8 mouse cellular contexts compared by ENCODE assay signal in the genomic region with DNA sequence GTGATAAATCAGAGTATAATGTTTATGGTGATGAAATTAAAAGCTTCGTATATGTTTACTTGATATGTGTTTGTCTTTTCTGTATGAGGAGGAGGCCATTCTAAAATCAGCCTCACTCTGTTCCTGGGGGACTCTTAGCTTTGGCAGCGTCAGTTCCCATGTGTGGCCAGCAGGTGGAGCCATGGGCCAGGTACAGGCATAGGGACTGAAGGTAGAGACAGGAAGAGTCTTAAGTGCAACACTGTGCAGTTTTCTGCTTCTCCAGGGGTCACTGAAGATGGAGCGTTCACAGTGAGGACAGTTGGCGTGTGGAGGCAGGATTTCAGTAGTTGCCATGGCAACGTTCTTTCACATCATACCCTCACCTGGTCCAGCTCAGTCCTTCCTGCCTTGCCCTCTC. TPM values are rescaled to one million over a fixed set of nuclear protein-coding genes. Genes with fewer than 3 reads are reported as not detected.
DNase-seq lines count a peak whose midpoint lies in the region; ATAC-seq and TF ChIP-seq lines count a peak whose summit lies in the region.

No protein-coding gene starts in this region.

- H3K9ac ChIP-seq in embryonic facial prominence, embryonic 15.5 days: no peak overlapping the region
- no peak overlapping the region for H3K9ac ChIP-seq in heart, embryonic 12.5 days
- H3K9ac ChIP-seq in liver, embryonic 14.5 days (replicated peaks): no peak overlapping the region
- no peak overlapping the region for H3K9ac ChIP-seq in neural tube, embryonic 11.5 days (ENCODE audit: low read length)
- no peak overlapping the region for H3K9ac ChIP-seq in stomach, postnatal 0 days (ENCODE audit: low read length)

- no peak overlapping the region for H3ac ChIP-seq in C2C12 (ENCODE audit: control insufficient read depth, insufficient read length, low read depth)

- no peak overlapping the region for H3K4me3 ChIP-seq in C2C12 (ENCODE audit: insufficient read depth, poor library complexity, severe bottlenecking)
- no peak overlapping the region for H3K4me3 ChIP-seq in embryonic facial prominence, embryonic 15.5 days (replicated peaks)
- no peak overlapping the region for H3K4me3 ChIP-seq in heart, embryonic 12.5 days
- no peak overlapping the region for H3K4me3 ChIP-seq in liver, embryonic 14.5 days (ENCODE audit: insufficient read depth in 1 of 2, low read depth in 2 of 2, low read length in 2 of 2)
- H3K4me3 ChIP-seq in neural tube, embryonic 11.5 days (ENCODE audit: low read depth, low read length): no peak overlapping the region
- no peak overlapping the region for H3K4me3 ChIP-seq in stomach, postnatal 0 days (ENCODE audit: low read depth, low read length)

- no peaks in the 10 kb centered on the region for H3K36me3 ChIP-seq in C2C12 (ENCODE audit: control insufficient read depth, insufficient read depth)
- H3K36me3 ChIP-seq in embryonic facial prominence, embryonic 15.5 days: no peaks in the 10 kb centered on the region
- no peaks in the 10 kb centered on the region for H3K36me3 ChIP-seq in heart, embryonic 12.5 days
- H3K36me3 ChIP-seq in liver, embryonic 14.5 days (replicated peaks; ENCODE audit: control insufficient read depth, insufficient read depth, low read depth): no peaks in the 10 kb centered on the region
- no peaks in the 10 kb centered on the region for H3K36me3 ChIP-seq in neural tube, embryonic 11.5 days (ENCODE audit: control insufficient read depth, insufficient read depth, low read length)
- no peaks in the 10 kb centered on the region for H3K36me3 ChIP-seq in stomach, postnatal 0 days (ENCODE audit: control insufficient read depth, insufficient read depth, low read length)

- ATAC-seq in embryonic facial prominence, embryonic 15.5 days (ENCODE audit: insufficient number of reproducible peaks, low FRiP score, low TSS enrichment, low read depth): 0 out of 2 replicates have a peak, but pooled peaks have one; percentile 36
- 0 out of 2 replicates have a peak, but pooled peaks have one; percentile 44 for ATAC-seq in heart, embryonic 12.5 days (ENCODE audit: insufficient number of reproducible peaks, low FRiP score)
- no peak for ATAC-seq in liver, embryonic 14.5 days (ENCODE audit: insufficient read depth)
- no peak for ATAC-seq in neural tube, embryonic 11.5 days (ENCODE audit: insufficient read depth, low FRiP score, low TSS enrichment)
- peak; percentile 25 for ATAC-seq in stomach, postnatal 0 days (ENCODE audit: low FRiP score, low TSS enrichment)

- H3K79me3 ChIP-seq in C2C12 (ENCODE audit: low read depth): no peaks in the 10 kb centered on the region

- TF ChIP-seq CTCF in C2C12 (IDR thresholded peaks at IDR 0.05; ENCODE audit: control insufficient read depth, insufficient read depth, insufficient read length): peak; percentile 77
- peak; percentile 98 for TF ChIP-seq CTCF in liver, embryonic 14.5 days (IDR thresholded peaks at IDR 0.05; ENCODE audit: low read depth)
- peak; percentile 98 for TF ChIP-seq CTCF in stomach, postnatal 0 days (IDR thresholded peaks at IDR 0.05; ENCODE audit: low read depth)

- no peak overlapping the region for H3K27ac ChIP-seq in embryonic facial prominence, embryonic 15.5 days (replicated peaks)
- no peak overlapping the region for H3K27ac ChIP-seq in heart, embryonic 12.5 days (ENCODE audit: poor library complexity, severe bottlenecking)
- H3K27ac ChIP-seq in liver, embryonic 14.5 days: no peak overlapping the region
- H3K27ac ChIP-seq in neural tube, embryonic 11.5 days (ENCODE audit: low read depth, low read length): no peak overlapping the region
- H3K27ac ChIP-seq in stomach, postnatal 0 days (replicated peaks): no peak overlapping the region

- no peak for TF ChIP-seq EP300 in liver, embryonic 14.5 days (IDR thresholded peaks at IDR 0.05; ENCODE audit: low read depth)
- TF ChIP-seq EP300 in stomach, postnatal 0 days (optimal IDR thresholded peaks at IDR 0.05): no peak

- H3K4me2 ChIP-seq in embryonic facial prominence, embryonic 15.5 days (replicated peaks): no peak overlapping the region
- H3K4me2 ChIP-seq in heart, embryonic 12.5 days: no peak overlapping the region
- H3K4me2 ChIP-seq in liver, embryonic 14.5 days (ENCODE audit: low read depth): no peak overlapping the region
- no peak overlapping the region for H3K4me2 ChIP-seq in neural tube, embryonic 11.5 days (ENCODE audit: low read depth)
- no peak overlapping the region for H3K4me2 ChIP-seq in stomach, postnatal 0 days (replicated peaks; ENCODE audit: low read depth)

- WGBS in embryonic facial prominence, embryonic 15.5 days: 7% methylated on average over 5 of the region's 5 CpGs
- 13% methylated on average over 5 of the region's 5 CpGs for WGBS in heart, embryonic 12.5 days
- WGBS in liver, embryonic 14.5 days (ENCODE audit: insufficient replicate concordance): 4% methylated on average over 5 of the region's 5 CpGs
- WGBS in neural tube, embryonic 11.5 days: 23% methylated on average over 5 of the region's 5 CpGs
- WGBS in stomach, postnatal 0 days: 7% methylated on average over 5 of the region's 5 CpGs

- no peaks in the 10 kb centered on the region for H3K9me3 ChIP-seq in embryonic facial prominence, embryonic 15.5 days (replicated peaks)
- no peaks in the 10 kb centered on the region for H3K9me3 ChIP-seq in heart, embryonic 12.5 days (replicated peaks)
- H3K9me3 ChIP-seq in liver, embryonic 14.5 days (ENCODE audit: control insufficient read depth, low read length): no peaks in the 10 kb centered on the region
- H3K9me3 ChIP-seq in neural tube, embryonic 11.5 days (ENCODE audit: control insufficient read depth, low read length): no peaks in the 10 kb centered on the region
- no peaks in the 10 kb centered on the region for H3K9me3 ChIP-seq in stomach, postnatal 0 days (ENCODE audit: control insufficient read depth, low read length)

- DNase-seq in adrenal gland, postnatal 14 days: peak; percentile 85
- DNase-seq in kidney, postnatal 14 days: peak; percentile 79
- peak; percentile 30 to 54 (median 45) for DNase-seq in liver, embryonic 14.5 days (ENCODE audit: low read depth in 3 of 3, low spot score in 3 of 3)
- peak; percentile 77 for DNase-seq in neural tube, embryonic 11.5 days (ENCODE audit: low spot score)
- peak; percentile 85 for DNase-seq in stomach, postnatal 0 days (ENCODE audit: low spot score)

- no peaks in the 10 kb centered on the region for H3K79me2 ChIP-seq in C2C12 (ENCODE audit: control insufficient read depth, insufficient read depth)

- no peaks in the 10 kb centered on the region for H3K4me1 ChIP-seq in embryonic facial prominence, embryonic 15.5 days
- no peaks in the 10 kb centered on the region for H3K4me1 ChIP-seq in heart, embryonic 12.5 days (replicated peaks)
- no peaks in the 10 kb centered on the region for H3K4me1 ChIP-seq in liver, embryonic 14.5 days (replicated peaks; ENCODE audit: control insufficient read depth in 2 of 2, insufficient read depth in 2 of 2, low read length in 1 of 2)
- H3K4me1 ChIP-seq in neural tube, embryonic 11.5 days (ENCODE audit: control insufficient read depth, insufficient read depth, low read length): no peaks in the 10 kb centered on the region
- H3K4me1 ChIP-seq in stomach, postnatal 0 days (replicated peaks; ENCODE audit: control insufficient read depth, insufficient read depth): no peaks in the 10 kb centered on the region

- no peaks in the 10 kb centered on the region for H3K27me3 ChIP-seq in C2C12 (ENCODE audit: control insufficient read depth, insufficient read depth, insufficient read length)
- H3K27me3 ChIP-seq in embryonic facial prominence, embryonic 15.5 days: no peaks in the 10 kb centered on the region
- no peaks in the 10 kb centered on the region for H3K27me3 ChIP-seq in heart, embryonic 12.5 days (replicated peaks)
- H3K27me3 ChIP-seq in liver, embryonic 14.5 days (ENCODE audit: control insufficient read depth, insufficient read depth, low read length): no peaks in the 10 kb centered on the region
- no peaks in the 10 kb centered on the region for H3K27me3 ChIP-seq in neural tube, embryonic 11.5 days (ENCODE audit: control insufficient read depth, insufficient read depth, low read length)
- H3K27me3 ChIP-seq in stomach, postnatal 0 days (ENCODE audit: control insufficient read depth, insufficient read depth, low read length): no peaks in the 10 kb centered on the region

TF ChIP-seq in C2C12, 6 proteins besides CTCF, POLR2A, EP300 and RAD21:
- TF ChIP-seq FOSL1 (IDR thresholded peaks at IDR 0.05; ENCODE audit: insufficient read depth, low read length, poor library complexity, severe bottlenecking) (no peak), USF1 (IDR thresholded peaks at IDR 0.05; ENCODE audit: low read depth) (no peak), MYOG (IDR thresholded peaks at IDR 0.05; ENCODE audit: control insufficient read depth, extremely low read depth, insufficient read length) (no peak), MYOD1 (IDR thresholded peaks at IDR 0.05; ENCODE audit: control insufficient read depth, insufficient read length, low read depth) (no peak), CEBPB (IDR thresholded peaks at IDR 0.05; ENCODE audit: low read depth) (no peak), MAX (IDR thresholded peaks at IDR 0.05) (no peak)

RNA-seq across cellular contexts. Expression of a gene that starts 20.1 kb away (rescaled TPM):
- 0.75 TPM for polyA plus RNA-seq in C2C12 (2012; fragmentation: generic; extraction: Trizol)
- total RNA-seq in adrenal gland, postnatal 14 days (2021): 15.5 and 18.3 TPM in 2 replicates
- 12.6 and 13.3 TPM in 2 replicates for polyA plus RNA-seq in embryonic facial prominence, embryonic 15.5 days (2015; fragmentation: Nextera tagmentation; extraction: Ambion mirVana)
- polyA plus RNA-seq in heart, embryonic 12.5 days (2016; fragmentation: Nextera tagmentation; extraction: Ambion mirVana): 1.7 and 2.0 TPM in 2 replicates
- polyA plus RNA-seq in liver, embryonic 14.5 days (2012; rRNA removed): 1.9 and 2.4 TPM in 2 replicates
- polyA plus RNA-seq in liver, embryonic 14.5 days (2014; fragmentation: Nextera tagmentation; extraction: Ambion mirVana): 1.8 and 2.5 TPM in 2 replicates
- polyA plus RNA-seq in neural tube, embryonic 11.5 days (2014; fragmentation: Nextera tagmentation; extraction: Ambion mirVana): 11.8 TPM in 2 replicates
- 18.4 and 23.3 TPM in 2 replicates for polyA plus RNA-seq in stomach, postnatal 0 days (2015; fragmentation: Nextera tagmentation; extraction: Ambion mirVana)

RNA-seq across cellular contexts. Expression of a gene that starts 24.5 kb away (rescaled TPM):
- polyA plus RNA-seq in C2C12 (2012; fragmentation: generic; extraction: Trizol): 11.9 TPM
- 116 and 135 TPM in 2 replicates for total RNA-seq in adrenal gland, postnatal 14 days (2021)
- polyA plus RNA-seq in embryonic facial prominence, embryonic 15.5 days (2015; fragmentation: Nextera tagmentation; extraction: Ambion mirVana): 23.0 and 29.2 TPM in 2 replicates
- 19.9 and 21.0 TPM in 2 replicates for polyA plus RNA-seq in heart, embryonic 12.5 days (2016; fragmentation: Nextera tagmentation; extraction: Ambion mirVana)
- 8.8 and 9.1 TPM in 2 replicates for polyA plus RNA-seq in liver, embryonic 14.5 days (2012; rRNA removed)
- polyA plus RNA-seq in liver, embryonic 14.5 days (2014; fragmentation: Nextera tagmentation; extraction: Ambion mirVana): 8.9 and 12.0 TPM in 2 replicates
- polyA plus RNA-seq in neural tube, embryonic 11.5 days (2014; fragmentation: Nextera tagmentation; extraction: Ambion mirVana): 18.7 and 21.6 TPM in 2 replicates
- polyA plus RNA-seq in stomach, postnatal 0 days (2015; fragmentation: Nextera tagmentation; extraction: Ambion mirVana): 13.8 and 14.3 TPM in 2 replicates

Comparison
In these comparisons a context has a peak if more than half of its experiments do, and no peak if none do; other contexts are left out.
1. ATAC-seq: peak in embryonic facial prominence, embryonic 15.5 days (single experiment), heart, embryonic 12.5 days (single experiment) and stomach, postnatal 0 days (single experiment); none in liver, embryonic 14.5 days (single experiment) and neural tube, embryonic 11.5 days (single experiment).
2. Peak in every context shown above with its lines, with median percentiles within 50 percentile points of each other: CTCF ChIP-seq and DNase-seq.